Mouse (Mus musculus): ENCODE data around the gene Ffar1.

Gene Ffar1

DNA sequence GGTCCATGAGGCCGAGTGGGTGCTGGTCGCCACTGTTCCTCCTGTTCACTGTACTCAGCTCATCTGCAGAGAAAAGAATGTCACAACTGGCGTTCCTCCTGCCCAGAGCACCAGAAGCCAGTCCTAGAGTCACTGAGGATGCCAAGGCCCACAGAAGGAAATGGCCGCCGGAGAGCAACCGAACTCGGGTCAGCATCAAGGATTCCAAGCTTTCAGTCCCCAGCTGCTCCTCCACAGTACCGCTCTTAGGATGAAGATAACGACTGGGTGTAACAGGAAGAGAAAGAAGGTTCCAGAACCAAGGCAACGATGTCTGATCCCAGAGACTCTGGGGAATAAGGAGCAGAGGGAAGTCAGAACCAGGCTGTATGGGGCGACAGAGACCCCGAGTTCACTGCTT is at the start of gene Ffar1:
TSS of gene Ffar1 (minus strand) at position 101 of the 400 bp plus-strand sequence.
- DNase-seq (ENCODE audit: low read depth), result no peak

DNA sequence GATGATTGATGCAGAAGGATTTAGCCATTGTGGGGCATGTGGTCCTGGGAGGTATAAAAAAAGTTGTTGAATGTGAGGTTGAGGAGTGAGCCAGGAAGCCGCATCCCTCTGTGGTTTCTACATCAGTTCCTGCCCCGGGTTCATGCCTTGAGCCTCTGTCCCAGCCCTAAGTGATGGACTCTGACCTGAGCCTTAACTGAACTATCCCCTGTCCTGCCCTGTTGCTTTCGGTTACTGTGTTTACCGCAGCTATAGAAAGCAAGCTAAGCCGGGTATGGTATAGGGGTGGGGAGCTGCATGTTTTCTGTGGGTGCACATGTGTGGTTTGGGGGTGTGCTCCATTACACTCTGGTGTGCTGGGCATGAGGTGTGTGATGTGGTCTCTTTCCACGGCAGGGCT is 48.4 kb upstream of the Ffar1 start:
- DNase-seq (ENCODE audit: low read depth), result no peak

DNA sequence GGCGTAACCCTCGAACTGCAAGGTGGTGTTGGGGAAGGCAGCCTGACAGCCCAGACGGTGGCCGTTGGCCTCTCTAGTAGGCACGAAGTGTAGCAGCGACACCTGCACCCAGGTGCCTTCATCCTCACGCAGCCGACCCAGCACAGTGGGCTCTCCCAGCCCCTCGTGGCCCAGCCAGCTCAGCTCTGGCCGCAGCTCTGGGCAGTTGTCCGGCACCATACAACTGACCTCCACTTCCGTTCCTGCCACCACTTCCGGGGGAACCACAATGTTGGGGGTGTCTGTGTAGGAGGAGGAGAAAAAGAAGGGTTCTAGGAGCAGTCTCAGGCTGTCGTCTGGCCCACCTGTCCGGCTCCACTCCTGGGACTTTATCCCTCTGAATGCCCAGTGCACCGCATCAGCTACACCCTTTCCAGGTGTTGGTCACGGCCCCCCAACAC is 47.6 kb upstream of the Ffar1 start:
- no peak for DNase-seq (ENCODE audit: low read depth)

DNA sequence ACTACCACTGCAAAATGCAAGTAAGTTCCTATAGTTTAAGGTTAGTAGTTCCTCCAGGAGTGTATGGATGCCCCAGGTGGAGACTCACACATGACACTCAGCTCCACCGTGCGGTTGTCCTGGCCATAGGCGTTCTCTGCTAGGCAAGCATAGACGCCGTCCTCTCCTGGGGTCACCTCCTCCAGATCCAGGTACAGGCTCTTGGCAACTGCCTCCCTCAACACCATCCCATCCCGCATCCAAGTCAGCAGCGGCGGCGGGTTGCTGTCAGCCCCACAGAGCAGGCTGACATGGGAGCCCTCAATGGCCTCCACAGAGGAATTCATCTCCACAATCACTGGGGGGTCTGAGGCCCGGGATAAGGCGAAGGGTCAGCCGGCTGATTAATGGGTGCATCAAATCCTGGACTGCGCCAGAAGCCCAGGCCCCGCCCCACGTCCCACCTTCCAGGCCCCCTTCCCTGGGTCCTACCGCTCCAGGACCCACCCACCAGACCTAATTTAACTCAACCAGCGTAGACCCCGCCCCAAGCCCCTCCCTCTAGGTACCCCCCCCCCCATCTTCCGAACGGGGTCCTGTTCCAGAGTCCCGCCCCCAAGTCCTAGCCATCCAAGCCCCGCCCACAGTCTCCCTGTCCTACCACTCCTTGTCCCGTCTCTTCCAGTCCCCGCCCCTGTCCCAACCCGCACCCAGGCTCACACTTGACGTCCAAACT is 47.1 kb upstream of the Ffar1 start:
- DNase-seq (ENCODE audit: low read depth), result no peak

DNA sequence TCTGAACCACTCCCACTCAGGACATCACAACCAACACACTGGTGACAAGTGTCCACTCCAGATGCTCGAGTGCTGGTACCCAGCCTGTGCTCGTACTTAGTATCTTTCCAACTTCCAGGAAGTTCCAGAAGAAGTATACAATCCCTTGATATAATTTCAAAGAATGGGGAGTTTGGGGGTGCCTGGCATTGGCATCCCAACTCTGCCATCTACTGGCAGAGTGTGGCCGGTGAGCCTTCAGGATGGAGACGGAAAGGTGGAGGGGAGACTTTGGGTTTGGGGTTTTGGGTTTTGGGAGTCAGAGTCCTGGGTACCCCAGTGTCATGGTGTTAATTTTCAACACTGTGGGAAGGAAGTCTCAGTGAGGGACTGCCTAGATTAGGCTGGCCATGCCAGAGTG is 42.7 kb upstream of the Ffar1 start:
- DNase-seq (ENCODE audit: low read depth), result no peak

DNA sequence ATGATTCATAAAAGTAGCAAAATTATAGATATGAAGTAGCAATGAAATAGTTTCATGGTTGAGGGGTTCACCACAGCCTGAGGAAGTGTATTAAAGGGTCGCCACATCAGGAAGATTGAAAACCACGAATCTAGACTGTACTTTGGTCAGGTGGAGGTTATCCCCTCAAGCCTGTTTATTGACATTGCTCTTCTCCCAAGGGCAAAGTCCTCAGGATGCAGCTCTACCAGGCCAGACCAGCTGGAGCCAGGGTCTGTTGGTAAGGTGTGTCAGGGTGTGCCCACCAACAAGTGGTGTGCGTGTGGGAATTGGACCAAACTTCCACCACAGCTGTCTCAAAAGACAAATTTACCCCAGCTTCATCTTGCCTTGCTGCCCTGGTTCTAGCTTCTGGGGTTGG is 33.9 kb upstream of the Ffar1 start:
- DNase-seq (ENCODE audit: low read depth), result no peak

DNA sequence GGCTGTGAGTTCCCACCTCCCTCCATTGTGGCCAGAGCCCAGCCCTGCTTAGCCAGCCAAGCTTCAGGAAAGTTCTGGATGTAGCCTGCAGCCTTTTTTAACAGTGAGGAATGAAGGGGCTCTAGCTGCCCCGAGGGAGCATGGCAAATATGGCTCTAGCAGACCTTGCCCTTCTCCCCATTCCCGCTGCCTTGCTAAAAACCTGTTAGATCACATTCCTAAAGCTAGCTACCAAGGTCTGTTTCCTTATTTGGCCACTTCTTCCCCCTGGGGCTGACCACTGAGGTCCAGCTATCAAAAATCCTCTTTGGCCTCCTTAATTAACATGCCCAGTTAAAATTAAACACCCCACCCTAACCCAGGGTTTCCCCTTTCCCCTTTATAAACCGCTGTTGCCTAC is 31.2 kb upstream of the Ffar1 start:
- no peak for DNase-seq (ENCODE audit: low read depth)

DNA sequence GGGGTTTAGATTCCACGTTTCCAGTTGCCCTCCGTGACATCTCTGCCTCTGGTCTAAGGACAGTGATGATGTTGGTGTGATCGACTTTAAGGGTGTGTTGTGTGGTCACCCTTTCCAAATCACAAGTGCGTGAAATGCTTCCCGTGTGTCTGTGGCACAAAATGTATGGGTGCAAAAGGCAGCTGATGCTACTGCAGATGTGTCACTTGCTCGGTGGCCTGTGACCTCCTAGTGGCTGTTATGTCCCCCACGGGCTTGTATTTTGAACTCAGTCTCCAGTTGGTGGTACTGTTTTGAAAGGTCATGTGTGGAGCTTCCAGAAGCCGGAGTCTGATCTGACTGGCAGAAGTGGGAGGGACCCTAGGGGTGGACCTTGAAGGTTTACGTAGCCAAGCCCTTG is 30.4 kb upstream of the Ffar1 start:
- DNase-seq (ENCODE audit: low read depth), result no peak

DNA sequence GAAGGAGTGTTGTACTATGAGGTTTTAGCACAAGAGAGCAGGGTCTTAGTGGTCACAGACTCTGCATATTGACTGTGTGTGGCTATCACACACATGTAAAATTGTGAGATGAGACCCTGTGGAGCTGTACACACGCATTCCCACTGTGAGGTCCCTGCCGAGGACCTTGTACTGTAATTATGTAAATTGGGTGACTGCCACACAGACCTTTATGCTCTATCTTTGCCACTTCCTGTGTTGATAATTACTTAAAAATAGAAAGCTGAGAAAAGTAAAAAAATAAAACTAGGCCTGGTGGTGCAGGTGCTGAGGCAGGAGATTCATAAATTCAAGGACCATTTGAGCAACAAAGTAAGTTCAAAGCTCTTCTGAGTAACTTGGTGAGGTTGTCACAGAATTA is 29.3 kb upstream of the Ffar1 start:
- DNase-seq (ENCODE audit: low read depth), result no peak

DNA sequence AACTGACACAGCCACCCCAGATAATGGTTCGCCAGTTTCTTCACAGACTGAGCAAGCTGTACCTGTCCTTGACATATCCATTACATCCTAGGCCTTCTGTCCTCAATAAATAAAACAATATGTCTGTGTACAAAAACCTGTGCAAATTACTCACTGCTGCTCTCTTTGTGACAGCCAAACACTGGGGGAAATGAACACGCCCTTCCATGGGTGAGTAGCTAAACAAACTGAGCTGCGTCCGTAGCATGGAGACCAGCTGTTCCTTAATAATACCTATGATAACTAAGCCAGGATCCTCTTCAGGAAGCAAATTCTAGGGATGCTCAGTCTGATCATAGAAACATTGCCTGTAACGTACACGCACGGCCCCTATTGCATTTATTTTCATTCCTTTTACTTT is 27.4 kb upstream of the Ffar1 start:
- DNase-seq (ENCODE audit: low read depth), result no peak

DNA sequence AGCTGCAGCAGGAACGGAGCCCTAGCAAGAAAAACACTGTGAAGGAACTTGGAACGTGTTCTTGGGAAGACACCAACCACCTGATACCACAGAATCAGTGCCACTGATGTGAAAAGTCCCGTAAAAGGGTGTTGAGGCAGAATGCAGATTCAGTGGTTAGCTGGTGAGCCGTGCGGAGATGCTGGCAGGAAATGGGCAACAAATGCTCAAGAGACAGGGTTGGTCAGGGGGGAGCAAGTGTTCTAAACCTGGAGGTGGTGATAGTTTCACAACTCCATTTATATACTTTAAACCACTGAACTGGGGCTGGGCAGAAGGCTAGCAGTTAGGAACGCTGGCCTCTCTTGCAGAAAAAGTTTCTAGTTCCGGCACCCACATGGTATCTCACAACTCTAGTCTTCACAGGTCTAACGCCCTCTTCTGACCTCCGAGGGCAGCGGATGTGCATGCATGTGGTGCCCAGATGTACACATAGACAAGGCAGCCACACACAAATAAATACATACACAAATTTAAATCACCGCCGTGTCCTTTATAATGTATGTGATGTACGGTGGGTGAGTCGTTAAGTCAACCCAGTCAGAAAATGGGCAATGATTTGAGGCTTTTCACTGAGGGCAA is 26.3 kb upstream of the Ffar1 start:
- DNase-seq (ENCODE audit: low read depth), result no peak

DNA sequence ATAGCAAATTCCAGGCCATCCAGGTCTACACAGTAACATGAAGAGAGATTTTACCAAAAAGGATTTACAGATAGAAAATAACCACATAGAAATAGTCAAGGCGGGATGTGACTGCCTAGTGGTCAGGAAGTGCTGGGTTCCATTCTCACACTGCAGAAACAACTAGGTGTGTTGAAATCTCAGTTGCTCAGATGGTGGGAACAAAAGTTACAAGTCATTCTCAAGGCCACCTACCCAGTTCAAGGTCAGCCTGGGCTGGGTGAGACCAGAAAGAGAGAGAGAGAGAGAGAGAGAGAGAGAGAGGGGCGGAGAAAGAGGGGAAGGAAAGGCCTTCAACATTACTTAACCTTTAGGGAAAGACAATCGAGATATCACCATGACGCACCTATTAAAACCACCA is 25.5 kb upstream of the Ffar1 start:
- no peak for DNase-seq (ENCODE audit: low read depth)

DNA sequence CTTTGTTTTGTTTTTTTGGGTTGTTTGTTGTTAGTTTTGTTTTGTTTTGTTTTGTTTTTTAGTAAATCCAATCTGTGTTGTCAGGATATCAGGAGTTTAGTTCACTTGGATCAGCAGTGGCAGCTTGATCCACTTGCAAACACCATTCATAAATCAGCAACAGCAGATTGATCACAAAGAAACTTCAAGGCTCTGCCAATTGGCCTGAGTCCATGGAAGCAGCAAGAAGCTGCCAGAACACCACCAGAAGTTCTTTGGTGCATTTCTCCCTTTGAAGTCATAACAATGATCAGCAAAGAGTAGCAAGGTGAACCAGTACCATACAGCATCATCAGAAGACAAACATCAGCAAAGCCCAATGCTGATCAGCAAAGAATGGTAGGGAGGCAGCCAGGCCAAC is 22.7 kb upstream of the Ffar1 start:
- no peak for DNase-seq (ENCODE audit: low read depth)

DNA sequence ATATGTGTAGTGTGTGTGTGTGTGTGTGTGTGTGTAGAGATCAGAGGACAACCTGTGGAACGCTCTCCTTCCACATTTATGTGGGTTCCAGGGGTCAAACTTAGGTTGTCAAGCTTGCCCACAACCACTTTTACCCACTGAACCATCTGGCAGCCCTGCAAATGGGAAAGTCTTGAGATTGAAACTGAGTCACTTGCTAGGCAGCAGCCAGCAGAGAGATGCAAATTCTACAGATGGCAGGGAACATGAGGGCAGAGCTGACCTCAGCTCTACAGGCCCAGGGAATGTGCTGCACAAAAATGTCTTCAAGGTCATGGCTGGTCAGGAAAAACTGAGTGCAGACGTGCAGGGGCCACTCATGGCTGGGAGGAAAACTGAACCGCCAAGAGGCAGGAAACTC is 20.0 kb upstream of the Ffar1 start:
- no peak for DNase-seq (ENCODE audit: low read depth)

DNA sequence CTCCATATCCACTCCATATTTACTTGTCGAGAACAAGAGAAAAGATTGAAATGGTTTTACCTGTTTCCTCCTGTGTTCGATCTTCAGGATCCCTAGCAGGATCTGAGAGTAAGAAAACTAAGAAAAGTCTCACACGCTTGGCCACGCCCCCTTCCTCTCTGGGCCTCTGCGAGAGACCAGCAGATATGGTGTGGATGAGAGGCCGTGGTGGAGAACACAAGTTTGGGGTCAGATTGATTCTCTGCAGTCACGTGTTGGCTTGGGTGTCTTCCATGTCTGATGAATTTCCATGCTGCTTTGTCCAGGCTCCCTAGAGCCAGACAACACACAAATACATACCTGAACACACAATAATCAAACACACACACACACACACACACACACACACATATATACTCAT is 18.8 kb upstream of the Ffar1 start, which contains the start of gene Cd22:
TSS of gene Cd22 (minus strand) at position 167 of the 400 bp plus-strand sequence.
- DNase-seq (ENCODE audit: low read depth), result no peak

DNA sequence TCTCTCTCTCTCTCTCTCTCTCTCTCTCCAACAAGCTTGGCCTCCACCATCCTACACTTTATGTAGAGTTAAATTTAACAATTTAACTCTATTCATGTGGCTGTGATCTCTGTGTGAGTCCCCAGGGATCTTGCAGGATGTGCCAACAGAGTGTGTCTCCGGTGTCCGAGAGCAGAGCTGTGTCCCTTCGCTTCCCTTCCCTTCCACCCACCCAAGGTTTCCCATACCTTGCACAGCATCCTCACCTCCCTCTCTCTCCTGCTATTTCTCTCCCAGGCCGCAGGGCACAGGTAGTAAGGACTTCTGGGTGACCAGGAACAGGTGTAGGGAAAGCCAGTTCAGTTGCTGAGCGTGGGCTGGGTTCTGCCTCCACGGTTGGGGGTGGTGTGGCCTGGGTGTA is 17.6 kb upstream of the Ffar1 start:
- no peak for DNase-seq (ENCODE audit: low read depth)

DNA sequence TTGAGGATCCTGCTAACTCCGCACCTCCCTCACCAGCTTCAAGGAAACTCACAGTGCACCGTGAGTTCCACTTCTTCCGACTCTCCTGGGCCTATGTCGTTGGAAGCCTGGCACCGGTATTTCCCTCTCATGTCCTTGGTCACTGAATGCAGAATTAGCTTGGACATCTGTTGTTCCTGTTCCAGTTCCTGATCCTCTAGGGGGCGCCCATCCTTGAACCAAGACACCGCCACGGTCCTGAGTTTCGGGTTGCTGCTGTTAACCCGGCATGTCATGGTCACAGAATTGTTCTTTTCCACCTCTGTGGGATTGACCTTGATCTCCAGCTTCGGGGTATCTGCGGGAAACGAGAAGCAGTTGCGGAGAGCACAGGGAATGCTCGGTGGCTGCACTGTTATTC is 11.7 kb upstream of the Ffar1 start:
- peak; percentile 44 for DNase-seq (ENCODE audit: low read depth)

DNA sequence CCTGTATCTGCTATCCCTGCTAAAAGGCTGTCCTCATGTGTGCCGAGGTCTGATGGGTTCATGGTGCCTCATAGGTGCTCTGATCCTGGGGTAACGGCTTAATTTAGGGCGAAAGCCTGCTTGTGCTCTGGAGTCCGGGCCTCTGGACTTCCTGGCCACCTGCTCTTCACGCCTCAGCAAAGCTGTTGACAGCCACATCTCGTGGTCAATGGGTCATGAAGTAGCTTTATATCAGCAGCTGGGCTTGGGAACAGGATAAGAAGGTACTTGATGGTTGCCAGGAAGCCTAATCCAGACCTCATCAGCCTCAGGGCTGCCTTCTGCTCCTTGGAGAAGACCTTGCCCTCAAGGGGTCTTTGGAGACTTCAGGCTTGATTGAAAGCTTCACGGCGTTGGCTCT is 2.0 kb upstream of the Ffar1 start:
- DNase-seq (ENCODE audit: low read depth), result no peak

DNA sequence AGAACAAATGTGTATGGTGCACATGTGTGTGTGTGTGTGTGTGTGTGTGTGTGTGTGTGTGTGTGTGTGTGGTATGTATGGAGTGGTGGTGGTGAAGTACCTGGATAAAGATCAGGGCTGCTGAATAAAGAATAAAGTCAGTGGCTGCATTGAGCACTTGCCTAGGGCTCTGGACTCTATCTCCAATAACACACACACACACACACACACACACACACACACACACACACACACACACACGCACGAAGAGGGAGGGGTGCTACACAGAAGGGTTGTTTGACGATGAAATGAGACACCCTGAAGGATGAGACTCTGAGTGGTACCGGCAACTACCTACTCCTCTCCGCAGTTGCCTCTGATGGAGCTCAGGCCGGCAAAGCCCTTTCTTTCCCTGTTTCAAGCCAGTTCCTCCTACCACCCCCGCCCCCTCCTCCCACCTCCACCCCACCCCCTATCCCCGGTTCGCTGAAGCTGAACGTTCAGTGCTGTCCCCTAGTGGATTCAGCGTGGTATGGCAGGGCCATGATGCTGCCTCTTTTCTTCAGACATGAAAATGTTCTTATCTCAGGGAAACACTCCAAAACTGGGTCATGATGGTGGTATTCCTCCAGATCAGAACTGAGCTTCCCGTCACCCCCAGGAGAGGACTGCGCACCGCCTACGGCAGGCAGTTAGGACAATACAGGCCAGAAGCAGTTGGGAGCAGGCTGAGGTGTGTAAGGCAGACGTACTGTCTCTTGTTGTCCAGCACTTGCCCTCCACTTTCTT is 1.5 kb downstream of the Ffar1 start:
- peak; percentile 50 for DNase-seq (ENCODE audit: low read depth)

DNA sequence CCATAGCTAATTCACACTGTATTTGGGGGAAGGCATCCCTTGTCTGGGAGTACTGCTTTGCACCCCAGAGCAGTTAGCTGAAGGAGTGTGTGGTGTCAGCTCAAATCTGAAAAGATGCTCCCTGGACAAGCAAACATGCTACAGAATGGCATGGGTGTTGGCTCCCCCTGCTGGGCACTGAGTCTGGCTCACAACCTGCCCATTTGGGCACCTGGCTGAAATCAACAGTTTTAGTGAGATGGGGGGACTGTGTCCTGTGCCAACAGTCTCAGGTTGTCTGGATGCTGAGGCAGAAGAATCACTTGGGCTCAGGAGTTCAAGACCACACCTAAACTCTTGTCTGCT is 2.1 kb downstream of the Ffar1 start:
- DNase-seq (ENCODE audit: low read depth), result peak; percentile 74

DNA sequence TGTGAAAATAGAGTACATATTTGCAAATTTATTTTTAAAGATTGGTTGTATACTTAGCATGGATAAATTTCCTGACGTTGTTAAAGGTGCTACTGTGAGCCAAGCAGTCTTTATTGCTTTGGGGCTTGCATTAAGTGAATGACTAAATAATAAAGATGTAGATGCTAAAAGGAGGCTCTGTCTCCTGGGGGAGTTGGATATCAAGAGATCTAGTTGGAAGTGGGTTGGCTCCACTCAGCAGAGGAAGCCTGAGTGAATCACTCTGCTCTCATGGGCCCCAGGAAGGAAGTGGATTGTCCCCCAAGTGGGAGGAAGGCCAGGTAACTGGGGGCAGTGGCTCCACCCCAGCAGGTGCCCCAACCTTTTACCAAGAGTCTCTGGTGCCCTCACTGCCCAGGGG is 3.6 kb downstream of the Ffar1 start:
- no peak for DNase-seq (ENCODE audit: low read depth)

DNA sequence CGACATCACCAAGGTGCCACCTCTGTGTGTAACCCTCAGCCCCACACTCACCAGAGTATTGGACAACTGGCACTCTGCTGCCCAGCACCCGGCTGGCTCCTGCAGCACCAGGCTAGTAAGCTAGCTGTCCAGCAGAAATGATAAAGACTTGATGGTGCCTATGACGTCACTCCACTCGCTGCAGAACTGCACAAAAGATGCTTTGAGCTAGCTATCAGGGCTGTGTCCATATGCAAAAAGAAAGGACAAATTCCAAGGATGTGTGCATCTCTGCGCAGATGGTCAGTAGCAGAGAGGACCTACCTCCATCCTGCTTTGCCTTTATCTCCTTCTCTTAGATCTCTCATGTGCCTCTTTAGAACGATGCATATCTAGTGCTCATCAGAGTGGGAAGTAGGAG is 5.3 kb downstream of the Ffar1 start, which contains the start of gene Ffar3:
TSS of gene Ffar3 (minus strand) at position 101 of the 400 bp plus-strand sequence.
- DNase-seq (ENCODE audit: low read depth), result no peak

DNA sequence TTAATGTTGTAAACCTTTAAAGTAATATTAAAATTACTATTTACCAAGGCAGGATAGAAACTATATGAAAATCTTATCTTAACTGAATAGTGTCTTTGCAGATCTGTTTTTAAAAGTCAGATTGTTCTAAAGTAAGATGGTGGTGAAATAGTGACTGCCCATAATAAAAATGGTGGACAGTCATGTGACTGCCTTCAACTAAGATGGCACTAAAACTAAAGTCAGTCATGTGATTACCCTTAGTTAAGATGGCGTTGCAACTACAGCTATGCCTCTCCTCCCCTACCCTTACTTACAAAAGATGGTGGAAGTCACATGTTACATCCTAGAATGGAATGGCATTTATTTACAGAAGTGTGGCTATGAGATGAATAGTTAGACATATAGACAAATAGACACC is 9.9 kb downstream of the Ffar1 start:
- no peak for DNase-seq (ENCODE audit: low read depth)
